Mouse (Mus musculus) mouse trophoblast stem cell (cell line): ENCODE results near the gene Ddah1.
"Not testable (repeated sequence)": the region's sequence is repeated elsewhere in the genome, so short reads cannot be mapped to it uniquely, and the experiment has no call there.

Experiments used
- in situ Hi-C, 2 experiments: fragments of 300-500 bp; cut with MseI, MboI; formaldehyde crosslinking; loops; 2 replicates in 1 of 2; 3 replicates in 1 of 2; pipeline ENCODE4 v1.15.1; 2025

The Ddah1 gene

GRCm38 (mm10) chr3:145864033-145864712 lies 105.7 kb downstream of the Ddah1 start:
- in situ Hi-C loops: no loop called here

GRCm38 (mm10) chr3:145864713-145865233 lies 106.3 kb downstream of the Ddah1 start:
- in situ Hi-C loops: no loop called here

GRCm38 (mm10) chr3:145872680-145873079 lies 114.2 kb downstream of the Ddah1 start:
- in situ Hi-C loops: no loop called here

GRCm38 (mm10) chr3:145873271-145873670 lies 114.8 kb downstream of the Ddah1 start:
- in situ Hi-C loops: no loop called here

- in situ Hi-C loops: no loop called here
Observed at GRCm38 (mm10) chr3:145874126-145874525, 115.7 kb downstream of the Ddah1 start.

- in situ Hi-C loops: no loop called here
Observed at GRCm38 (mm10) chr3:145876120-145876519, 117.6 kb downstream of the Ddah1 start.

GRCm38 (mm10) chr3:145878867-145879266 lies 120.4 kb downstream of the Ddah1 start:
- in situ Hi-C loops: not testable (repeated sequence)

GRCm38 (mm10) chr3:145880335-145880734 lies 121.9 kb downstream of the Ddah1 start:
- in situ Hi-C loops: no loop called here

- in situ Hi-C loops: no loop called here
Observed at GRCm38 (mm10) chr3:145882076-145882874, 123.8 kb downstream of the Ddah1 start.

GRCm38 (mm10) chr3:145883233-145883632 lies 124.8 kb downstream of the Ddah1 start:
- in situ Hi-C loops: no loop called here

- in situ Hi-C loops: no loop called here
Observed at GRCm38 (mm10) chr3:145885376-145885775, 126.9 kb downstream of the Ddah1 start.

- in situ Hi-C loops: no loop called here
Observed at GRCm38 (mm10) chr3:145885851-145886464, 127.5 kb downstream of the Ddah1 start.

- in situ Hi-C loops: no loop called here
Observed at GRCm38 (mm10) chr3:145887430-145887971, 129.0 kb downstream of the Ddah1 start.

- in situ Hi-C loops: no loop called here
Observed at GRCm38 (mm10) chr3:145890346-145891132, 132.1 kb downstream of the Ddah1 start.

GRCm38 (mm10) chr3:145892451-145892850 lies 134.0 kb downstream of the Ddah1 start:
- in situ Hi-C loops: no loop called here

GRCm38 (mm10) chr3:145894131-145894530 lies 135.7 kb downstream of the Ddah1 start:
- in situ Hi-C loops: no loop called here

- in situ Hi-C loops: no loop called here
Observed at GRCm38 (mm10) chr3:145897749-145898148, 139.3 kb downstream of the Ddah1 start.

- in situ Hi-C loops: loop anchor here (25.0 kb wide), 2 partner anchors 288 to 488 kb away; no protein-coding TSS in a partner anchor
Observed at GRCm38 (mm10) chr3:145899832-145900231, 141.4 kb downstream of the Ddah1 start.

- in situ Hi-C loops: loop anchor here (25.0 kb wide), 2 partner anchors 291 to 491 kb away; no protein-coding TSS in a partner anchor
Observed at GRCm38 (mm10) chr3:145903530-145903929, 145.1 kb downstream of the Ddah1 start.

GRCm38 (mm10) chr3:145904850-145905776 lies 146.6 kb downstream of the Ddah1 start:
- in situ Hi-C loops: loop anchor here (25.0 kb wide), 2 partner anchors 293 to 493 kb away; no protein-coding TSS in a partner anchor
